Mouse (Mus musculus) thymus, postnatal 36 days (tissue): ENCODE measurements around the gene Prdm16.
A peak's percentile ranks its signal among the peaks of the same experiment; 100 is the strongest.

Source experiments
- DNase-seq, 2 experiments: peaks; one replicate each; pipeline ENCODE4 v3.0.0; 2022; ENCODE audit warnings: mixed read lengths in 2 of 2

The Prdm16 gene

GRCm38 (mm10) chr4:154375939-154376625 is 260.6 kb downstream of the Prdm16 start:
- peak; percentile 14 to 32 for DNase-seq

- no peak for DNase-seq
These were observed 265.0 kb downstream of the Prdm16 start for GRCm38 (mm10) chr4:154371542-154372247.

- no peak for DNase-seq
These were observed 265.8 kb downstream of the Prdm16 start for GRCm38 (mm10) chr4:154370841-154371240.

GRCm38 (mm10) chr4:154369089-154369488 is 267.6 kb downstream of the Prdm16 start:
- no peak for DNase-seq

GRCm38 (mm10) chr4:154366836-154367235 is 269.8 kb downstream of the Prdm16 start:
- DNase-seq, result no peak

GRCm38 (mm10) chr4:154364752-154365151 is 271.9 kb downstream of the Prdm16 start:
- DNase-seq, result no peak

- DNase-seq, result no peak
These were observed 275.8 kb downstream of the Prdm16 start for GRCm38 (mm10) chr4:154360850-154361249.

- no peak for DNase-seq
These were observed 276.2 kb downstream of the Prdm16 start for GRCm38 (mm10) chr4:154360441-154360840.

GRCm38 (mm10) chr4:154359762-154360300 is 276.8 kb downstream of the Prdm16 start:
- no peak for DNase-seq

GRCm38 (mm10) chr4:154358816-154359215 is 277.9 kb downstream of the Prdm16 start:
- no peak for DNase-seq

GRCm38 (mm10) chr4:154358370-154358769 is 278.3 kb downstream of the Prdm16 start:
- no peak for DNase-seq

- no peak for DNase-seq
These were observed 281.3 kb downstream of the Prdm16 start for GRCm38 (mm10) chr4:154355408-154355807.

GRCm38 (mm10) chr4:154352246-154352645 is 284.4 kb downstream of the Prdm16 start:
- no peak for DNase-seq

GRCm38 (mm10) chr4:154348197-154348786 is 288.4 kb downstream of the Prdm16 start:
- no peak for DNase-seq

GRCm38 (mm10) chr4:154346731-154347522 is 289.7 kb downstream of the Prdm16 start:
- DNase-seq, result no peak

GRCm38 (mm10) chr4:154336650-154337049 is 300.0 kb downstream of the Prdm16 start:
- no peak for DNase-seq

GRCm38 (mm10) chr4:154335761-154336160 is 300.9 kb downstream of the Prdm16 start, which contains the start of gene B230104I21Rik:
Gene B230104I21Rik (plus strand): TSS chr4:154336127.
- DNase-seq, result no peak

- peak; percentile 21 to 31 for DNase-seq
These were observed 301.8 kb downstream of the Prdm16 start for GRCm38 (mm10) chr4:154334699-154335402.

- DNase-seq, result no peak
These were observed 303.4 kb downstream of the Prdm16 start for GRCm38 (mm10) chr4:154333300-154333699.

GRCm38 (mm10) chr4:154331271-154331670 is 305.4 kb downstream of the Prdm16 start:
- no peak for DNase-seq

GRCm38 (mm10) chr4:154330001-154330400 is 306.7 kb downstream of the Prdm16 start:
- DNase-seq, result no peak

- peak; percentile 30 to 46 for DNase-seq
These were observed 307.8 kb downstream of the Prdm16 start for GRCm38 (mm10) chr4:154328836-154329235.
